Mouse (Mus musculus): ENCODE measurements at regions not wholly inside any gene's neighbourhood (a gene's known extent, or its start where the extent isn't known, plus 50 kb on each side); places are given as distances from the start of the nearest gene placed in this dataset.

DNA sequence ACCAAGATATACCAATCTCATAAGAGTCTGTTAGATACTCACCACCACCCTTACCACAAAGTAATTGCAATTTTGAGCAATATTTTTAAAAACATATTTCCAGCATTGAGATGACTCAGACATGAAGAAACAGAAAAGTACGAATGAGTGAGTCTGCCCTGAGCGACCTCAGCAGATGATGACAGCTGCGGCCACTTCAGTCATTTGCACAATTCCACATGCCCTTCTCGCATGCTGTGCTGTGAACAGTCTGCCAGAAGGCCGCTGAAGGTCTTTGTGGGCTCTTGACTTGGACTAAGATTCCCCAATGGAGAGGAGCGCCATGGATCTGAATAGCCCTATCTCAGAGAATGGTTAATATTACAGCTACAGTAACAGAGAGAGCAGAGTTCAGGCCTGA lies 575.3 kb downstream of the Synb start:
- no peak for TF ChIP-seq CTCF (IDR thresholded peaks at IDR 0.05)
- TF ChIP-seq EP300 (IDR thresholded peaks at IDR 0.05; ENCODE audit: insufficient read depth, low read depth, low read length) = no peak
- no peak for TF ChIP-seq POLR2A (IDR thresholded peaks at IDR 0.05; ENCODE audit: insufficient read depth, low read depth, low read length)

Measured in heart, adult 2 months (tissue).